Mouse (Mus musculus) heart, adult 2 months (tissue): ENCODE measurements around the gene Ms4a10. TPM values are rescaled to one million over a fixed set of nuclear protein-coding genes. Genes with fewer than 3 reads are reported as not detected.

Experiments used
- DNase-seq, 2 experiments: peaks; one replicate each; pipeline ENCODE4 v3.0.0; 2021
- H3K27ac ChIP-seq: fragments of 200-600 bp; 2 replicates; pipeline ENCODE4 v1.8.1; 2022
- H3K27me3 ChIP-seq: fragments of 200-500 bp; 2 replicates; pipeline ENCODE4 v1.6.1; 2012; ENCODE audit warnings: mild to moderate bottlenecking, low read length, inconsistent platforms, mixed read lengths; ENCODE audit not compliant: control insufficient read depth, insufficient read depth
- H3K36me3 ChIP-seq: fragments of 200-500 bp; 2 replicates; pipeline ENCODE4 v1.6.1; 2012; ENCODE audit warnings: low read length, inconsistent platforms; ENCODE audit not compliant: control insufficient read depth, insufficient read depth
- H3K4me1 ChIP-seq: fragments of 200-500 bp; 2 replicates; pipeline ENCODE4 v1.6.1; 2011; ENCODE audit warnings: low read length; ENCODE audit not compliant: control insufficient read depth, insufficient read depth
- H3K4me3 ChIP-seq: fragments of 200-600 bp; 2 replicates; pipeline ENCODE4 v1.8.1; 2022
- H3K79me2 ChIP-seq: fragments of 200-500 bp; replicated peaks from 2 replicates; pipeline ENCODE4 v1.6.1; 2012; ENCODE audit warnings: mild to moderate bottlenecking, inconsistent platforms, low read length, moderate library complexity, mixed read lengths; ENCODE audit not compliant: control insufficient read depth, insufficient read depth
- H3K9ac ChIP-seq: fragments of 200-500 bp; 2 replicates; pipeline ENCODE4 v1.6.1; 2012; ENCODE audit warnings: low read depth, mild to moderate bottlenecking, control low read depth, inconsistent platforms, low read length, mixed read lengths
- CTCF ChIP-seq: fragments of 200-600 bp; IDR thresholded peaks from 2 replicates; pipeline ENCODE4 v1.8.1; 2022; ENCODE audit warnings: antibody characterized with exemption, mild to moderate bottlenecking, moderate library complexity
- EP300 ChIP-seq: fragments of 200-500 bp; IDR thresholded peaks from 2 replicates; pipeline ENCODE4 v1.6.1; 2011; ENCODE audit warnings: low read depth, low read length, control low read depth; ENCODE audit not compliant: insufficient read depth
- POLR2A ChIP-seq: fragments of 200-500 bp; IDR thresholded peaks from 2 replicates; pipeline ENCODE4 v1.6.1; 2011; ENCODE audit warnings: mild to moderate bottlenecking, low read depth, low read length, control low read depth; ENCODE audit not compliant: insufficient read depth
- WGBS: fragments of 180-500 bp; shearing (Covaris S2); methylation state at CpG from one replicate; pipeline ENCODE4 v1.1.7; 2018; 5-methylcytosine and 5-hydroxymethylcytosine counted together
- intact Hi-C: fragments of 180-260 bp; cut with DNase I; formaldehyde crosslinking; loops from one replicate; pipeline ENCODE4 v1.15.1; 2025
- polyA plus RNA-seq: library from polyadenylated mRNA; depleted of rRNA; stranded (reverse); fragments of >200 nt; gene quantifications from 2 replicates; pipeline ENCODE4 v1.2.3, GENCODE M21; 2012
- total RNA-seq, 2 experiments: library from RNA; stranded (reverse); gene quantifications; 2 replicates each; pipeline ENCODE4 v1.2.3; 2021

The Ms4a10 gene
- total and polyA plus RNA-seq, 3 experiments, result not detected

GRCm38 (mm10) chr19:10980210-10980609 lies 5.7 kb upstream of the Ms4a10 start:
- peaks cover 1% of the 10 kb centered on the region; the same call in 1 of the 2 replicates for H3K4me1 ChIP-seq
- no peaks in the 10 kb centered on the region for H3K79me2 ChIP-seq
- H3K36me3 ChIP-seq, result no peaks in the 10 kb centered on the region
- no peak overlapping the region for H3K9ac ChIP-seq
- H3K4me3 ChIP-seq, result no peak overlapping the region
- no peaks in the 10 kb centered on the region for H3K27me3 ChIP-seq
- intact Hi-C loops, result no loop called here
- whole genome bisulfite sequencing, result 78% methylated on average over 5 of the region's 5 CpGs
- DNase-seq, result no peak
- no peak overlapping the region for H3K27ac ChIP-seq
- TF ChIP-seq EP300, result no peak
- no peak for TF ChIP-seq CTCF

- Histone ChIP-seq H3K4me1 (peaks cover 1% of the 10 kb centered on the region; the same call in 1 of the 2 replicates), H3K4me3 (peak overlapping the region; percentile 25), H3K27ac (peak overlapping the region; percentile 51), H3K9ac (no peak overlapping the region), H3K79me2 (no peaks in the 10 kb centered on the region), H3K36me3 (no peaks in the 10 kb centered on the region), H3K27me3 (no peaks in the 10 kb centered on the region)
- peak; percentile 84 to 86 for DNase-seq
- WGBS, result 12% methylated on average over 18 of the region's 18 CpGs
- intact Hi-C loops, result loop anchor here (5.0 kb wide), 2 partner anchors 267 to 312 kb away; no protein-coding TSS in a partner anchor
- TF ChIP-seq POLR2A, result no peak
- TF ChIP-seq CTCF, result peak; percentile 73
Measured at GRCm38 (mm10) chr19:10979184-10980168, 5.0 kb upstream of the Ms4a10 start.

DNA sequence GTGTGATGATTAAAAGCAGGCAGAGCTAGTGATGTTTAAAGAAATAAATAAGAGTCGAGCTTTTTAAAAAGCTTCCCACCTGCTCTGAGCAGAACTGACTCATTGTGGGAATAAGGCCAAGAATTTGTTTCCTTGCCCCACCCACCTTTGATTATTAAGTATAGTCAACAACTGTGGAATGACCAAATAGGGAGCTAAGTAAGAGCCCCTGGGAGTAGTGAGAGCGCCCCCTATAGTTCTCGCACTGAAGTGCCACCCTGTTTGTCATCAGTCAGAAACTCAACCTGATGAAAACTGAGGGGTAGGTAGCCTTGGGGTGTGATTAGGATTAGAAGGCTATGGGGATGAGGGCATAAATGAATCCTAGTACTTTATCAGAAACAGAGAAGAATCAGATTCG lies 1.8 kb upstream of the Ms4a10 start:
- no peak overlapping the region for H3K4me3 ChIP-seq
- peaks cover 1% of the 10 kb centered on the region; the same call in 1 of the 2 replicates for H3K4me1 ChIP-seq
- 43% methylated on average over 4 of the region's 4 CpGs for WGBS
- no peak overlapping the region for H3K27ac ChIP-seq
- no peak overlapping the region for H3K9ac ChIP-seq
- H3K27me3 ChIP-seq, result no peaks in the 10 kb centered on the region
- no peaks in the 10 kb centered on the region for H3K79me2 ChIP-seq
- DNase-seq, result peak in 1 of 2 experiments; percentile 22
- intact Hi-C loops, result loop anchor here (5.0 kb wide), 2 partner anchors 264 to 309 kb away; no protein-coding TSS in a partner anchor
- no peak for TF ChIP-seq POLR2A
- no peak for TF ChIP-seq EP300
- TF ChIP-seq CTCF, result peak; percentile 79
- no peaks in the 10 kb centered on the region for H3K36me3 ChIP-seq

GRCm38 (mm10) chr19:10975187-10975586 lies 717 bp upstream of the Ms4a10 start:
- no peak overlapping the region for H3K9ac ChIP-seq
- H3K79me2 ChIP-seq, result no peaks in the 10 kb centered on the region
- no peaks in the 10 kb centered on the region for H3K27me3 ChIP-seq
- H3K4me1 ChIP-seq, result peaks cover 1% of the 10 kb centered on the region; the same call in 1 of the 2 replicates
- 72% methylated on average over 2 of the region's 2 CpGs for WGBS
- H3K27ac ChIP-seq, result no peak overlapping the region
- H3K36me3 ChIP-seq, result no peaks in the 10 kb centered on the region
- intact Hi-C loops, result loop anchor here (5.0 kb wide), 2 partner anchors 263 to 308 kb away; no protein-coding TSS in a partner anchor
- TF ChIP-seq CTCF, result no peak
- TF ChIP-seq EP300, result no peak
- no peak for TF ChIP-seq POLR2A
- no peak for DNase-seq
- no peak overlapping the region for H3K4me3 ChIP-seq

- no peaks in the 10 kb centered on the region for H3K27me3 ChIP-seq
- no peak overlapping the region for H3K4me3 ChIP-seq
- TF ChIP-seq EP300 (no peak), CTCF (no peak), POLR2A (no peak)
- H3K4me1 ChIP-seq, result no peaks in the 10 kb centered on the region
- WGBS, result 81% methylated on average over 2 of the region's 2 CpGs
- H3K36me3 ChIP-seq, result no peaks in the 10 kb centered on the region
- no peak overlapping the region for H3K27ac ChIP-seq
- H3K79me2 ChIP-seq, result no peaks in the 10 kb centered on the region
- intact Hi-C loops, result no loop called here
- no peak overlapping the region for H3K9ac ChIP-seq
- no peak for DNase-seq
Measured at GRCm38 (mm10) chr19:10973187-10973586, 1.3 kb downstream of the Ms4a10 start.

- Histone ChIP-seq H3K4me3 (no peak overlapping the region), H3K27ac (no peak overlapping the region), H3K9ac (no peak overlapping the region), H3K27me3 (no peaks in the 10 kb centered on the region), H3K36me3 (no peaks in the 10 kb centered on the region), H3K4me1 (no peaks in the 10 kb centered on the region), H3K79me2 (no peaks in the 10 kb centered on the region)
- WGBS, result 81% methylated on average over 3 of the region's 3 CpGs
- no peak for DNase-seq
- TF ChIP-seq EP300 (no peak), POLR2A (no peak), CTCF (no peak)
- intact Hi-C loops, result no loop called here
Measured at GRCm38 (mm10) chr19:10972660-10973059, 1.8 kb downstream of the Ms4a10 start.
